Mouse (Mus musculus): ENCODE data around the gene Tex264. TPM values are rescaled to one million over a fixed set of nuclear protein-coding genes. Genes with fewer than 3 reads are reported as not detected.
"Not testable (repeated sequence)": the region's sequence is repeated elsewhere in the genome, so short reads cannot be mapped to it uniquely, and the experiment has no call there.

Tex264 gene
- polyA plus RNA-seq, 1 experiment = 12.5 TPM

GRCm38 (mm10) chr9:106643128-106643527 is 42.6 kb downstream of the Tex264 start:
- Histone ChIP-seq H3K27ac (ENCODE audit: control insufficient read depth, insufficient read depth, low read depth, low read length, poor library complexity) (no peak overlapping the region), H3K4me1 (ENCODE audit: control insufficient read depth, insufficient read depth, low read length) (no peaks in the 10 kb centered on the region; the same call in 1 of the 2 replicates), H3K4me3 (replicated peaks; ENCODE audit: control insufficient read depth, low read depth, low read length) (no peak overlapping the region)
- TF ChIP-seq POLR2A (IDR thresholded peaks at IDR 0.05; ENCODE audit: borderline replicate concordance, control insufficient read depth, low read depth, low read length) (no peak), CTCF (IDR thresholded peaks at IDR 0.05; ENCODE audit: control insufficient read depth, insufficient read depth, low read length) (peak; percentile 82)
- WGBS = 25% methylated on average over 7 of the region's 7 CpGs

GRCm38 (mm10) chr9:106641346-106641745 is 44.4 kb downstream of the Tex264 start:
- 43% methylated on average over 5 of the region's 5 CpGs for WGBS
- no peak for TF ChIP-seq CTCF (IDR thresholded peaks at IDR 0.05; ENCODE audit: control insufficient read depth, insufficient read depth, low read length)
- TF ChIP-seq POLR2A (IDR thresholded peaks at IDR 0.05; ENCODE audit: borderline replicate concordance, control insufficient read depth, low read depth, low read length) = no peak
- no peak overlapping the region for H3K27ac ChIP-seq (ENCODE audit: control insufficient read depth, insufficient read depth, low read depth, low read length, poor library complexity)
- H3K4me1 ChIP-seq (ENCODE audit: control insufficient read depth, insufficient read depth, low read length) = no peaks in the 10 kb centered on the region; the same call in 1 of the 2 replicates
- no peak overlapping the region for H3K4me3 ChIP-seq (replicated peaks; ENCODE audit: control insufficient read depth, low read depth, low read length)

GRCm38 (mm10) chr9:106638154-106638553 is 47.6 kb downstream of the Tex264 start:
- no peak for TF ChIP-seq POLR2A (IDR thresholded peaks at IDR 0.05; ENCODE audit: borderline replicate concordance, control insufficient read depth, low read depth, low read length)
- TF ChIP-seq CTCF (IDR thresholded peaks at IDR 0.05; ENCODE audit: control insufficient read depth, insufficient read depth, low read length) = no peak
- no peak overlapping the region for H3K4me3 ChIP-seq (replicated peaks; ENCODE audit: control insufficient read depth, low read depth, low read length)
- WGBS = 82% methylated on average over 8 of the region's 8 CpGs

GRCm38 (mm10) chr9:106632185-106632584 is 53.5 kb downstream of the Tex264 start:
- H3K27ac ChIP-seq (ENCODE audit: control insufficient read depth, insufficient read depth, low read depth, low read length, poor library complexity) = no peak overlapping the region
- no peaks in the 10 kb centered on the region for H3K4me1 ChIP-seq (ENCODE audit: control insufficient read depth, insufficient read depth, low read length)
- WGBS = 66% methylated on average over 5 of the region's 5 CpGs
- H3K4me3 ChIP-seq (replicated peaks; ENCODE audit: control insufficient read depth, low read depth, low read length) = no peak overlapping the region
- TF ChIP-seq POLR2A (IDR thresholded peaks at IDR 0.05; ENCODE audit: borderline replicate concordance, control insufficient read depth, low read depth, low read length) (no peak), CTCF (IDR thresholded peaks at IDR 0.05; ENCODE audit: control insufficient read depth, insufficient read depth, low read length) (no peak)

More at GRCm38 (mm10) chr9:106638154-106638553, 47.6 kb downstream of the Tex264 start:
- H3K4me1 ChIP-seq (ENCODE audit: control insufficient read depth, insufficient read depth, low read length) = no peaks in the 10 kb centered on the region
- H3K27ac ChIP-seq (ENCODE audit: control insufficient read depth, insufficient read depth, low read depth, low read length, poor library complexity) = no peak overlapping the region

- WGBS = 45% methylated on average over 8 of the region's 8 CpGs
- not testable (repeated sequence) for H3K4me3 ChIP-seq (replicated peaks; ENCODE audit: control insufficient read depth, low read depth, low read length); H3K4me1 ChIP-seq (ENCODE audit: control insufficient read depth, insufficient read depth, low read length); H3K27ac ChIP-seq (ENCODE audit: control insufficient read depth, insufficient read depth, low read depth, low read length, poor library complexity)
Observed at GRCm38 (mm10) chr9:106627796-106628195, 57.9 kb downstream of the Tex264 start.

- Histone ChIP-seq H3K4me1 (ENCODE audit: control insufficient read depth, insufficient read depth, low read length) (no peaks in the 10 kb centered on the region), H3K4me3 (replicated peaks; ENCODE audit: control insufficient read depth, low read depth, low read length) (no peak within 1 kb of the TSS), H3K27ac (ENCODE audit: control insufficient read depth, insufficient read depth, low read depth, low read length, poor library complexity) (no peak within 1 kb of the TSS)
- no peak for TF ChIP-seq POLR2A (IDR thresholded peaks at IDR 0.05; ENCODE audit: borderline replicate concordance, control insufficient read depth, low read depth, low read length)
- no peak for TF ChIP-seq CTCF (IDR thresholded peaks at IDR 0.05; ENCODE audit: control insufficient read depth, insufficient read depth, low read length)
- 71% methylated on average over 2 of the region's 2 CpGs for WGBS
Observed at GRCm38 (mm10) chr9:106626282-106626681, 59.4 kb downstream of the Tex264 start, which contains the start of gene Iqcf6. Gene Iqcf6, plus strand, starts transcription at chr9:106626582.

GRCm38 (mm10) chr9:106617496-106617895 is 68.2 kb downstream of the Tex264 start:
- no peaks in the 10 kb centered on the region; the same call in 1 of the 2 replicates for H3K4me1 ChIP-seq (ENCODE audit: control insufficient read depth, insufficient read depth, low read length)
- H3K4me3 ChIP-seq (replicated peaks; ENCODE audit: control insufficient read depth, low read depth, low read length) = no peak overlapping the region
- TF ChIP-seq POLR2A (IDR thresholded peaks at IDR 0.05; ENCODE audit: borderline replicate concordance, control insufficient read depth, low read depth, low read length) (no peak), CTCF (IDR thresholded peaks at IDR 0.05; ENCODE audit: control insufficient read depth, insufficient read depth, low read length) (no peak)
- no peak overlapping the region for H3K27ac ChIP-seq (ENCODE audit: control insufficient read depth, insufficient read depth, low read depth, low read length, poor library complexity)
- WGBS = 82% methylated on average over 3 of the region's 3 CpGs

- TF ChIP-seq CTCF (IDR thresholded peaks at IDR 0.05; ENCODE audit: control insufficient read depth, insufficient read depth, low read length) (no peak), POLR2A (IDR thresholded peaks at IDR 0.05; ENCODE audit: borderline replicate concordance, control insufficient read depth, low read depth, low read length) (no peak)
- 75% methylated on average over 9 of the region's 9 CpGs for WGBS
- H3K4me1 ChIP-seq (ENCODE audit: control insufficient read depth, insufficient read depth, low read length) = no peaks in the 10 kb centered on the region; the same call in 1 of the 2 replicates
- H3K27ac ChIP-seq (ENCODE audit: control insufficient read depth, insufficient read depth, low read depth, low read length, poor library complexity) = no peak overlapping the region
- no peak overlapping the region for H3K4me3 ChIP-seq (replicated peaks; ENCODE audit: control insufficient read depth, low read depth, low read length)
Observed at GRCm38 (mm10) chr9:106616306-106616705, 69.4 kb downstream of the Tex264 start.

GRCm38 (mm10) chr9:106614616-106615015 is 71.1 kb downstream of the Tex264 start:
- TF ChIP-seq POLR2A (IDR thresholded peaks at IDR 0.05; ENCODE audit: borderline replicate concordance, control insufficient read depth, low read depth, low read length) (no peak), CTCF (IDR thresholded peaks at IDR 0.05; ENCODE audit: control insufficient read depth, insufficient read depth, low read length) (no peak)
- Histone ChIP-seq H3K27ac (ENCODE audit: control insufficient read depth, insufficient read depth, low read depth, low read length, poor library complexity) (no peak overlapping the region), H3K4me3 (replicated peaks; ENCODE audit: control insufficient read depth, low read depth, low read length) (no peak overlapping the region), H3K4me1 (ENCODE audit: control insufficient read depth, insufficient read depth, low read length) (no peaks in the 10 kb centered on the region; the same call in 1 of the 2 replicates)
- 53% methylated on average over 3 of the region's 3 CpGs for WGBS

Data from bone marrow, adult 2 months (tissue).